Mouse (Mus musculus): ENCODE measurements around the gene Gm14851. TPM values are rescaled to one million over a fixed set of nuclear protein-coding genes. Genes with fewer than 3 reads are reported as not detected.
"Not testable (repeated sequence)": the region's sequence is repeated elsewhere in the genome, so short reads cannot be mapped to it uniquely, and the experiment has no call there.

The Gm14851 gene
- not detected in 2 replicates for polyA plus RNA-seq (2015; fragmentation: Nextera tagmentation; extraction: Ambion mirVana)

DNA sequence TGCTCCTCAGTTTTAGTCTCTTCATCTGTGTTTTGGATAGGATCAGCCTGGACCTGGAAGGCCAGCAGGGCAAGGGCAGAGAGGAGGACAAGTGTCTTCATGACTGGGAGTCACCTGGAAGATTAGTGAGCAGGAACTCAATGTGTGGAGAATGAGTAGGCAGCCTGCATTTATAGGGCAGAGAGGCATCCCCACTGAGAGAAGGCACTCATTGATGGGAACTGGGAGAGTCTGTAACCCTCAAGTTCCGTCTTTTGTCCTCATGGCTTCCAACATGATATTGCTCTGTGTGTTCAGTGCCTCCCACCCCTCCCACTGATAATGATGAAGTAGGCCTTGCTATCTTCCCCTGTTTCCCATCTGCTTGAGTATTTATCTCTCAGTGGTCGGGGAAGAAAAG is at the start of gene Gm14851:
Gene Gm14851, minus strand, starts transcription at position 101 of the 400 bp plus-strand sequence.
- H3K4me2 ChIP-seq (ENCODE audit: low read depth, low read length); H3K27me3 ChIP-seq (ENCODE audit: control insufficient read depth, insufficient read depth, low read depth, low read length); ATAC-seq (ENCODE audit: low read depth); H3K4me3 ChIP-seq (ENCODE audit: low read length); H3K9me3 ChIP-seq (ENCODE audit: control insufficient read depth, low read length); H3K27ac ChIP-seq (ENCODE audit: low read length); H3K36me3 ChIP-seq (ENCODE audit: control insufficient read depth, insufficient read depth, low read length); H3K4me1 ChIP-seq (replicated peaks; ENCODE audit: control insufficient read depth, insufficient read depth, low read length); H3K9ac ChIP-seq (ENCODE audit: low read length): not testable (repeated sequence)
- WGBS, result no CpG with 5 or more reads among the region's 2 CpGs

DNA sequence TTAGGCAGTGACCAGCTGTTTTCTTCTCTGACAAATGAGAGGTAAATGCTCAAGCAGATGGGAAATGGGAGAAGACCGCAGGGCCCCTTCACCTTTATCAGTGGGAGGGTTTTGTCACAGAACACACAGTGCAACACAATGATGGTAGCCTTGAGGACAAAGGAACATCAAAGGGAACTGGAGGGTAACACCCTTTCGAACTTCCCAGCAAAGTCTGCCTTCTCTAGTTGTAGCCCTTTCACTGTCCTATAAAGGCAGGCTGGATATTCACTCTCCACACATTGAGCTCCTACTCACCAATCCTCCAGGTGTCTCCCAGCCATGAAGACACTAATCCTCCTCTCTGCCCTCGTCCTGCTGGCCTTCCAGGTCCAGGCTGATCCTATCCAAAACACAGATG is 38.5 kb upstream of the Gm14851 start, which contains the start of gene Defa30:
Gene Defa30, plus strand, starts transcription at position 301 of the 400 bp plus-strand sequence.
- not testable (repeated sequence) for H3K4me2 ChIP-seq (ENCODE audit: low read depth, low read length); H3K27ac ChIP-seq (ENCODE audit: low read length)

DNA sequence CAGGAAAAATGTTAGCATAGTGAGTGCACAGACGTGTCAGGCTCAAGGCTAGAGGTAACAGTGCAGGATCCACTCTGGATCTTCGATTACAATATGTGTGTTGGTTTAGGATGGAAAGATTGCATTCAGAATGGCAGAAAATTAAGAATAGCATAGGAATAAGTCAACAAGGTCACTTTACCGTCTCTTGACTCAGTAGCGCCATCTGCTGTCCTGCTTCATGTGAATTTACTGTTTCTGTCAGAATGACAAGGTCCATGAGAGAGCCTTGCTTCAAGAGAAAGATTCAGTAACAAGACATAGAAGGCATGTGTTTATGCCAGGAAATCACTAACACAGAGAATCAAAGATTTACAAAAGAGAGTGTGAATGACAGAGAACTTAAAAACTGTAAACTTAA is 2.7 kb downstream of the Gm14851 start:
- Histone ChIP-seq H3K36me3 (ENCODE audit: control insufficient read depth, insufficient read depth, low read length) (no peaks in the 10 kb centered on the region), H3K9me3 (ENCODE audit: control insufficient read depth, low read length) (no peaks in the 10 kb centered on the region), H3K27me3 (ENCODE audit: control insufficient read depth, insufficient read depth, low read depth, low read length) (no peaks in the 10 kb centered on the region), H3K9ac (ENCODE audit: low read length) (no peak overlapping the region), H3K4me3 (ENCODE audit: low read length) (no peak overlapping the region), H3K4me2 (ENCODE audit: low read depth, low read length) (no peak overlapping the region), H3K4me1 (replicated peaks; ENCODE audit: control insufficient read depth, insufficient read depth, low read length) (no peaks in the 10 kb centered on the region), H3K27ac (ENCODE audit: low read length) (no peak overlapping the region)
- ATAC-seq (ENCODE audit: low read depth), result no peak
- WGBS, result 40% methylated on average over 4 of the region's 4 CpGs

More for the DNA sequence above, 38.5 kb upstream of the Gm14851 start, which contains the start of gene Defa30:
- not testable (repeated sequence) for ATAC-seq (ENCODE audit: low read depth); H3K36me3 ChIP-seq (ENCODE audit: control insufficient read depth, insufficient read depth, low read length); H3K9ac ChIP-seq (ENCODE audit: low read length); H3K4me1 ChIP-seq (replicated peaks; ENCODE audit: control insufficient read depth, insufficient read depth, low read length); H3K4me3 ChIP-seq (ENCODE audit: low read length); H3K27me3 ChIP-seq (ENCODE audit: control insufficient read depth, insufficient read depth, low read depth, low read length); H3K9me3 ChIP-seq (ENCODE audit: control insufficient read depth, low read length)
- WGBS, result 58% methylated on average over 3 of the region's 3 CpGs

DNA sequence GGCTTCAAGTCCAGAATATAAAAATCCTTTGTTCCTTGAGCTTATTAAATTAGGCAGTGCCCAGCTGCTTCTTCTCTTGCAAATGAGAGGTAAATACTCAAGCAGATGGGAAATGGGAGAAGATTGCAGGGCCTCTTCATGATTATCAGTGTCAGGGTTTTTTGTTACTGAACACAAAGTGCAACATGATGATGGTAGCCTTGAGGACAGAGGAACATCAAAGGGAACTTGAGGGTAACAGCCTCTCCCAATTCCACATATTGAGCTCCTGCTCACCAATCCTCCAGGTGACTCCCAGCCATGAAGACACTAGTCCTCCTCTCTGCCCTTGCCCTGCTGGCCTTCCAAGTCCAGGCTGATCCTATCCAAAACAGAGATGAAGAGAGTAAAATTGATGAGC is 11.7 kb downstream of the Gm14851 start, which contains the start of gene Defa25:
Gene Defa25, plus strand, starts transcription at position 301 of the 400 bp plus-strand sequence.
- H3K27ac ChIP-seq (ENCODE audit: low read length); H3K4me1 ChIP-seq (replicated peaks; ENCODE audit: control insufficient read depth, insufficient read depth, low read length); H3K36me3 ChIP-seq (ENCODE audit: control insufficient read depth, insufficient read depth, low read length); H3K9me3 ChIP-seq (ENCODE audit: control insufficient read depth, low read length); H3K4me2 ChIP-seq (ENCODE audit: low read depth, low read length); H3K9ac ChIP-seq (ENCODE audit: low read length); ATAC-seq (ENCODE audit: low read depth); H3K27me3 ChIP-seq (ENCODE audit: control insufficient read depth, insufficient read depth, low read depth, low read length); H3K4me3 ChIP-seq (ENCODE audit: low read length): not testable (repeated sequence)

GRCm38 (mm10) chr8:21064738-21065137 is 31.1 kb downstream of the Gm14851 start, which contains the start of gene Defa35:
Defa35 (plus strand) TSS chr8:21065038.
- not testable (repeated sequence) for H3K27me3 ChIP-seq (ENCODE audit: control insufficient read depth, insufficient read depth, low read depth, low read length); H3K4me3 ChIP-seq (ENCODE audit: low read length); H3K4me1 ChIP-seq (replicated peaks; ENCODE audit: control insufficient read depth, insufficient read depth, low read length); H3K9me3 ChIP-seq (ENCODE audit: control insufficient read depth, low read length); ATAC-seq (ENCODE audit: low read depth); H3K4me2 ChIP-seq (ENCODE audit: low read depth, low read length); H3K36me3 ChIP-seq (ENCODE audit: control insufficient read depth, insufficient read depth, low read length); H3K9ac ChIP-seq (ENCODE audit: low read length); H3K27ac ChIP-seq (ENCODE audit: low read length)
- 80% methylated on average over 1 of the region's 1 CpGs for WGBS

DNA sequence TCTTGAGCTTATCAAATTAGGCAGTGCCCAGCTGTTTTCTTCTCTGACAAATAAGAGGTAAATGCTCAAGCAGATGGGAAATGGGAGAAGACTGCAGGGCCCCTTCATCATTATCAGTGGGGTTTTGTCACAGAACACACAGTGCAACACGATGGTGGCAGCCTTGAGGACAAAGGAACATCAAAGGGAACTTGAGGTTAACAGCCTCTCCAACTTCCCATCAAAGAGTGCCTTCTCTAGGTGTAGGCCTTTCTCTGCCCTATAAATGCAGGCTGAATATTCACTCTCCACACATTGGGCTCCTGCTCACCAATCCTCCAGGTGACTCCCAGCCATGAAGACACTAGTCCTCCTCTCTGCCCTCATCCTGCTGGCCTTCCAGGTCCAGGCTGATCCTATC is 41.1 kb downstream of the Gm14851 start, which contains the start of gene Defa23:
Gene Defa23, plus strand, starts transcription at position 301 of the 400 bp plus-strand sequence.
- H3K4me3 ChIP-seq (ENCODE audit: low read length); H3K27ac ChIP-seq (ENCODE audit: low read length); ATAC-seq (ENCODE audit: low read depth); H3K4me1 ChIP-seq (replicated peaks; ENCODE audit: control insufficient read depth, insufficient read depth, low read length); H3K9ac ChIP-seq (ENCODE audit: low read length); H3K4me2 ChIP-seq (ENCODE audit: low read depth, low read length); H3K27me3 ChIP-seq (ENCODE audit: control insufficient read depth, insufficient read depth, low read depth, low read length); H3K36me3 ChIP-seq (ENCODE audit: control insufficient read depth, insufficient read depth, low read length); H3K9me3 ChIP-seq (ENCODE audit: control insufficient read depth, low read length): not testable (repeated sequence)
- WGBS, result no CpG with 5 or more reads among the region's 1 CpGs

Other genes with a start within 250 kb of the Gm14851 start
- not detected in 2 replicates for gene Defb33, start 203.4 kb downstream of the Gm14851 start, polyA plus RNA-seq (2015; fragmentation: Nextera tagmentation; extraction: Ambion mirVana)
- gene Gm15056, start 193.4 kb downstream of the Gm14851 start, polyA plus RNA-seq (2015; fragmentation: Nextera tagmentation; extraction: Ambion mirVana), result not detected in 2 replicates
- gene Gm6040, start 174.0 kb downstream of the Gm14851 start, polyA plus RNA-seq (2015; fragmentation: Nextera tagmentation; extraction: Ambion mirVana), result not detected in 2 replicates
- not detected in 2 replicates for gene AY761185, start 151.3 kb downstream of the Gm14851 start, polyA plus RNA-seq (2015; fragmentation: Nextera tagmentation; extraction: Ambion mirVana)
- not detected in 2 replicates for gene Defa21, start 70.5 kb downstream of the Gm14851 start, polyA plus RNA-seq (2015; fragmentation: Nextera tagmentation; extraction: Ambion mirVana)
- gene Defa23, start 41.0 kb downstream of the Gm14851 start, polyA plus RNA-seq (2015; fragmentation: Nextera tagmentation; extraction: Ambion mirVana), result not detected in 2 replicates
- not detected in 2 replicates for gene Defa35, start 31.0 kb downstream of the Gm14851 start, polyA plus RNA-seq (2015; fragmentation: Nextera tagmentation; extraction: Ambion mirVana)
- gene Defa25, start 11.6 kb downstream of the Gm14851 start, polyA plus RNA-seq (2015; fragmentation: Nextera tagmentation; extraction: Ambion mirVana), result not detected in 2 replicates
- gene Defa30, start 38.6 kb upstream of the Gm14851 start, polyA plus RNA-seq (2015; fragmentation: Nextera tagmentation; extraction: Ambion mirVana), result not detected in 2 replicates
- not detected in 2 replicates for gene Defa22, start 66.2 kb upstream of the Gm14851 start, polyA plus RNA-seq (2015; fragmentation: Nextera tagmentation; extraction: Ambion mirVana)
- not detected in 2 replicates for gene Defa31, start 95.6 kb upstream of the Gm14851 start, polyA plus RNA-seq (2015; fragmentation: Nextera tagmentation; extraction: Ambion mirVana)
- gene Gm15293, start 105.5 kb upstream of the Gm14851 start, polyA plus RNA-seq (2015; fragmentation: Nextera tagmentation; extraction: Ambion mirVana), result not detected in 2 replicates
- not detected in 2 replicates for gene Gm15292, start 153.7 kb upstream of the Gm14851 start, polyA plus RNA-seq (2015; fragmentation: Nextera tagmentation; extraction: Ambion mirVana)
- gene Defa27, start 219.5 kb upstream of the Gm14851 start, polyA plus RNA-seq (2015; fragmentation: Nextera tagmentation; extraction: Ambion mirVana), result not detected in 2 replicates
- not detected in 2 replicates for gene Defa29, start 231.0 kb upstream of the Gm14851 start, polyA plus RNA-seq (2015; fragmentation: Nextera tagmentation; extraction: Ambion mirVana)

Measured in lung, embryonic 16.5 days (tissue).